Mouse (Mus musculus) lung, postnatal 4 days (tissue): ENCODE results near the gene Tas2r143.

Experiments used
- DNase-seq, 2 experiments: peaks; one replicate each; pipeline ENCODE4 v3.0.0; 2021

Tas2r143 gene

GRCm38 (mm10) chr6:42399938-42400337, at the start of gene Tas2r143:
Gene Tas2r143 (plus strand): TSS chr6:42400238.
- no peak for DNase-seq

- peak in 1 of 2 experiments; percentile 27 for DNase-seq
Observed at GRCm38 (mm10) chr6:42350968-42351775, 48.9 kb upstream of the Tas2r143 start.

- DNase-seq, result peak; percentile 44 to 51
Observed at GRCm38 (mm10) chr6:42351776-42352485, 48.1 kb upstream of the Tas2r143 start.

- DNase-seq, result no peak
Observed at GRCm38 (mm10) chr6:42352486-42352846, 47.6 kb upstream of the Tas2r143 start.

- peak; percentile 54 to 59 for DNase-seq
Observed at GRCm38 (mm10) chr6:42353180-42353579, 46.9 kb upstream of the Tas2r143 start.

GRCm38 (mm10) chr6:42354076-42355019, 45.7 kb upstream of the Tas2r143 start:
- DNase-seq, result peak; percentile 61 to 62

DNA sequence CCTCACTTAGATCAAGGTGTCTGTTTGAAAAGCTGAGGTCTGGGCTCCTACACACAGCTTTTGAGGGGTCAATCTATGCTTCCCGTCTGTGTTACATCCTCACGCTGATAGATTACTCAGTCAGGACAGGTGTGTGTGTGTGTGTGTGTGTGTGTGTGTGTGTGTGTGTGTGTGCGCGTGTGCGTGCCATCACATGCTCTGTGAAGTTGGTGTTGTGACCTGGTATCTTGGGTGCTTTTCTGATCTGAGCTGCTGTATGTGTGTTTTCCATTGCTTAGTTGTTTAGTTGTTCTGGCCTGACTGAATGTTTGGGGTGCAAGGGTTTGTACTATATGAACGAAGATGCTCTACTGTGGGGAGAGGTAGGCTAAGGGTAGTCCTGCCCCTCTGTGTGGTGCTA, 44.7 kb upstream of the Tas2r143 start:
- DNase-seq, result no peak

GRCm38 (mm10) chr6:42355794-42356600, 44.0 kb upstream of the Tas2r143 start:
- no peak for DNase-seq

- DNase-seq, result no peak
Observed at GRCm38 (mm10) chr6:42356913-42357312, 43.1 kb upstream of the Tas2r143 start.

DNA sequence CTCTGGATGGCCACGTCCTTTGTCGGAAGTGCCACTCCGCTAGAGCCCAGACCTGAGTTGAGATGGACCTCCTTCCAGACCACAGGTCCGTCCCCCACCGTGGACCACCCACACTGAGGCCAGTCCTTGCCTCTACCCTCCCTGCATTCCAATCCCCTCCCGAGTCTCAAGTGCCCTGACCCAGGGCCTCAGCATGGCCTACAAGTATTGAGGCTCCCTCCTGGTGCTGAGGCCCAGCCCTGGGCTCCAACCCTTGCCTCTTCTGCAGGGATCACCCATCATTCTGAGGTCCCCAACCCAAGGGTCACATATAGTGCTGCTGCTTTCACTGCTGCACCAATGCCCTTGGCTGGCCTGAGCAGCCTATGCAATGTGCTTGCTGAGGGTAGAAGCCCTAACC, 42.1 kb upstream of the Tas2r143 start:
- no peak for DNase-seq

GRCm38 (mm10) chr6:42358901-42359300, 41.1 kb upstream of the Tas2r143 start:
- peak in 1 of 2 experiments; percentile 42 for DNase-seq

DNA sequence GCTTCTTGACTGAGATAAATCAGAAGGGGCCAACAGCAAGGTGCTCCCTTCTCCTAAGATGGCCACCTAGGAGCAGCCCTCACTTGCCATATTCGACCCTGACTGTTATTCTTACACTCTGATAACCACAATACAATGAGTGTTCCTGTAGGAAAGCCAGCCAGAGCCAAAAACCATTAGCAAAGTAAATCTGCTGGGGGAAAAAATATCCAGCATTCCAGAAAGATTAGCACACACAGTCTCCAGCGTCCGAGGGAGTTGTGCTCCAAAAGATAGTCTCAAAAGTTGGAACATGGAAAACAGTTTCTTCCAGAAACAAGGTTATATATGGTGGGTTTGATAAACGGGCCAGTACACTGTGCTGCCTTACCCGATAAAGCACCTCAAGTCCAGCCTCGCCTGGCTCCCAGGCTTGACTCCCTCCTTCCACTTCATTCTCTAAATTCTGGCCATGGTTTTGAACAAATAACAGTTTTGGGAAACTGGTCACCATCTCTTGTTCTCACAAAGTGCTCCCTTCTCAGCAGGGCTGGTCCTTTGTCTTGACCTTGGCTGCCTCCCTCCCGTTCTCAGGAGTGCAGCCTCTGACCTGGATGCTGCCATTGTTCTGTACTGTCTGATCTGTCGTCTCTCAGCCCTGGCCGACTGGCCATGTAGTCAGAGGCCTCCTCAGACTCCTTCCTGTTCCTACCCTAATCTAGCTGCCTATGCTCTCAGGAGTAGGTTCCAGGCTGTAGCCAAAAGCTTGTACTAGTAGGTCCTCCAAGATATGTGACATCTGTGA, 40.5 kb upstream of the Tas2r143 start:
- DNase-seq, result no peak

- no peak for DNase-seq
Observed at GRCm38 (mm10) chr6:42360231-42360840, 39.7 kb upstream of the Tas2r143 start.

DNA sequence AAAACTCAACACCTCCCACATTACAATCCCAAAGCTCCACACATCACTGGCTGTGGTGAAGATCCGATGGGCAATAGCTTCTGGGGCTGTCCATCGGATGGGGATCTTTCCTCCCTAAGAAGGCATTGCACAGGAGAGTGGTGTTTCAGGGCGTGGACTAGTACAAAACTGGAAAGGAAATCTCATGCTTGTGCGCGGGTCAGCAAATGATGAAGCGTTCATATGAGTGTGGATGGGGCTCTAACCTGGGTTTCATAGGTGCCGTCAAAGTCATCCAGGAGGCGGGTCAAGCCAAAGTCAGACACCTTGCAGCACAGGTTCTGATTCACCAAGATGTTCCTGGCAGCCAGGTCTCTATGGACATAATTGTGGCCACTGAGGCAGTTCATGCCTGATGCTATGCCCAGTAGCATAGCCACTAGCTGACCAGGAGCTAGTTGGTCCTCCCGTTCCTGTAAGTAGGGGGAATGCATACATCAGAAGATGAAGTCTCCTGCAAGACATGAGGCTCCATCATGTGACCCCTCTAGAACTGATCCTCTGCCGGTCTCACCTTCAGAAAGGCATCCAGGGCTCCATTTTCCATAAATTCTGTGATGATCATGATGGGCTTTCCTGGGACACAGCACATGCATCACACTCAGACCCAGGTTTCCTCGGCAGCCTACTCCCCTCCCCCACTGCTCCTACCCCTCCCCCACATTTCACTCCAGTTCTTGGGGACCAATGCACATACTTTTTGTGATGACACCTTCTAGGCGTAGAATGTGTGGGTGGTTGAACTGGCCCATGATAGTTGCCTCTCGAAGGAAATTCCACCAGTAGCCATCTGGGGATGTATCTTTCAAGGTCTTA, 38.8 kb upstream of the Tas2r143 start:
- DNase-seq, result no peak

- DNase-seq, result peak in 1 of 2 experiments; percentile 49
Observed at GRCm38 (mm10) chr6:42362074-42362473, 38.0 kb upstream of the Tas2r143 start.

DNA sequence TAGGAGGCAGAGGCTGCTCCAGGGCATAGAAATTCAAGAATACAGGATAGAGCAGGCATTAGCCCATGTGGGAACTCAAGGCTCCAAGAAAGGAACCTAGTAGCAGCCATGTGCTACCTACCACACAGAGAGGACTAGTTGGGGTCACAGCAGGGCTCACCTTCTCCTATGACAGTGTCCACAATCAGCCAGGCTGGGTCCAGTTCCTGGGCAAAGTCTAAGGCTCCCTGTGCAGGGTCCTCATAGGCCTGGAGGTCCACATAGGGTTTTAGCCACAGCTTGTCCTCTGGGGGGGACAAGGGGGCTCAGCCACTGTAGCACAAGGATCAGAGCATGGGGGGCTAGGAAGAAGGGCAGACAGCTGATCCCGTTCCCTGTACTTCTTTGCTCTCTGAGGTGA, 37.5 kb upstream of the Tas2r143 start:
- peak in 1 of 2 experiments; percentile 32 for DNase-seq

GRCm38 (mm10) chr6:42362974-42363373, 37.1 kb upstream of the Tas2r143 start:
- DNase-seq, result peak; percentile 64 to 86

DNA sequence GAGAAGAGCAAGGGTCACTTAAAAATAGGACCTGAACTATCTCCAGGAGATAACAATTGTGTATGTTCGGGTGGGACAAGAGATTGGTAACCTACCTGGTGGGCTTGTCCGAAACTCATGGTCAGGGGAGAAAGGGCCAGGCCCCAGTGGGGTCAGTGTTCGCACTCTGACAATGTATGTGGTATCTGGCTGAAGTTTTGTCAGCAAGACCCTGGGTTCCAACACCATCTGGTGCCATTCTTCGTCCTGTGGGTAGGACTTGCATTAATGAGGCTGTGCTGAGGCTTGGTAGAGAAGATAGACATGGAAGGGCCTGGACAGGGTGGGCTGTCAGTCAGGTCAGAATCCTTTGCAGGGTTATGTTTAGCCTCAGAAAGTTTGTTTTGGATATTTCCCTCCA, 36.0 kb upstream of the Tas2r143 start:
- no peak for DNase-seq

- DNase-seq, result no peak
Observed at GRCm38 (mm10) chr6:42364607-42365006, 35.4 kb upstream of the Tas2r143 start.

- no peak for DNase-seq
Observed at GRCm38 (mm10) chr6:42365215-42365614, 34.8 kb upstream of the Tas2r143 start.
